Mouse (Mus musculus) lung, embryonic 14.5 days (tissue): ENCODE measurements around the gene Epn2. TPM values are rescaled to one million over a fixed set of nuclear protein-coding genes. Genes with fewer than 3 reads are reported as not detected.
"Not testable (repeated sequence)": the region's sequence is repeated elsewhere in the genome, so short reads cannot be mapped to it uniquely, and the experiment has no call there.

Experiments
- ATAC-seq: fragments of 200-750 bp; cut with Nextera tagmentation; 2 replicates; pipeline ENCODE4 v1.8.0; 2017; ENCODE audit warnings: mild to moderate bottlenecking, moderate TSS enrichment, moderate library complexity; ENCODE audit not compliant: insufficient read depth
- DNase-seq: peaks from one replicate; pipeline ENCODE4 v3.0.0-alpha.2; 2015
- H3K27ac ChIP-seq: fragments of 300-500 bp; sonication (generic); 2 replicates; pipeline ENCODE4 v1.5.1; 2014; ENCODE audit warnings: low read depth, mild to moderate bottlenecking, moderate library complexity
- H3K27me3 ChIP-seq: fragments of 300-500 bp; sonication (generic); 2 replicates; pipeline ENCODE4 v1.6.1; 2014; ENCODE audit warnings: low read length, control low read depth; ENCODE audit not compliant: insufficient read depth
- H3K36me3 ChIP-seq: fragments of 300-500 bp; sonication (generic); 2 replicates; pipeline ENCODE4 v1.6.1; 2014; ENCODE audit warnings: control low read depth; ENCODE audit not compliant: insufficient read depth
- H3K4me1 ChIP-seq: fragments of 300-500 bp; sonication (generic); 2 replicates; pipeline ENCODE4 v1.6.1; 2014; ENCODE audit warnings: antibody characterized with exemption, control low read depth; ENCODE audit not compliant: insufficient read depth
- H3K4me2 ChIP-seq: fragments of 300-500 bp; sonication (generic); 2 replicates; pipeline ENCODE4 v1.6.1; 2014; ENCODE audit warnings: mild to moderate bottlenecking
- H3K4me3 ChIP-seq: fragments of 300-500 bp; sonication (generic); 2 replicates; pipeline ENCODE4 v1.5.1; 2014; ENCODE audit warnings: low read depth, low read length
- H3K9ac ChIP-seq: fragments of 300-500 bp; sonication (generic); 2 replicates; pipeline ENCODE4 v1.6.1; 2014
- H3K9me3 ChIP-seq: fragments of 300-500 bp; sonication (generic); 2 replicates; pipeline ENCODE4 v1.6.1; 2016; ENCODE audit warnings: low read depth, low read length, control low read depth
- CTCF ChIP-seq: IDR thresholded peaks from 2 replicates; pipeline ENCODE4 v1.5.1; 2016; ENCODE audit warnings: antibody characterized with exemption, low read depth
- WGBS: fragments of 180-500 bp; shearing (Covaris S2); extraction: QIAGEN DNeasy Blood & Tissue Kit; methylation state at CpG from one replicate; pipeline ENCODE4 v1.1.7; 2014; 5-methylcytosine and 5-hydroxymethylcytosine counted together
- polyA plus RNA-seq: library from polyadenylated mRNA; unstranded; fragments of >200 nt; fragmentation: Nextera tagmentation; extraction: Ambion mirVana; gene quantifications from 2 replicates; pipeline ENCODE4 v1.2.1, GENCODE M21; 2014

Epn2 gene
- polyA plus RNA-seq, 1 experiment from 2014 or later, result 30.0 TPM

GRCm38 (mm10) chr11:61593069-61593468 lies 13.6 kb upstream of the Epn2 start:
- H3K27ac ChIP-seq, result no peak overlapping the region
- H3K4me2 ChIP-seq, result no peak overlapping the region
- H3K9me3 ChIP-seq, result no peaks in the 10 kb centered on the region
- no peak for TF ChIP-seq CTCF
- H3K4me3 ChIP-seq, result no peak overlapping the region
- DNase-seq (no peak), ATAC-seq (no peak)
- no peak overlapping the region for H3K9ac ChIP-seq
- H3K4me1 ChIP-seq, result no peaks in the 10 kb centered on the region
- H3K27me3 ChIP-seq, result no peaks in the 10 kb centered on the region
- H3K36me3 ChIP-seq, result no peaks in the 10 kb centered on the region

GRCm38 (mm10) chr11:61592061-61592460 lies 12.6 kb upstream of the Epn2 start:
- 89% methylated on average over 3 of the region's 3 CpGs for WGBS
- ATAC-seq, result no peak
- no peak overlapping the region for H3K27ac ChIP-seq
- no peaks in the 10 kb centered on the region for H3K9me3 ChIP-seq
- H3K4me2 ChIP-seq, result no peak overlapping the region
- H3K4me1 ChIP-seq, result no peaks in the 10 kb centered on the region
- no peak for TF ChIP-seq CTCF
- no peak overlapping the region for H3K4me3 ChIP-seq
- H3K9ac ChIP-seq, result no peak overlapping the region
- no peaks in the 10 kb centered on the region for H3K36me3 ChIP-seq
- no peaks in the 10 kb centered on the region for H3K27me3 ChIP-seq
- no peak for DNase-seq

DNA sequence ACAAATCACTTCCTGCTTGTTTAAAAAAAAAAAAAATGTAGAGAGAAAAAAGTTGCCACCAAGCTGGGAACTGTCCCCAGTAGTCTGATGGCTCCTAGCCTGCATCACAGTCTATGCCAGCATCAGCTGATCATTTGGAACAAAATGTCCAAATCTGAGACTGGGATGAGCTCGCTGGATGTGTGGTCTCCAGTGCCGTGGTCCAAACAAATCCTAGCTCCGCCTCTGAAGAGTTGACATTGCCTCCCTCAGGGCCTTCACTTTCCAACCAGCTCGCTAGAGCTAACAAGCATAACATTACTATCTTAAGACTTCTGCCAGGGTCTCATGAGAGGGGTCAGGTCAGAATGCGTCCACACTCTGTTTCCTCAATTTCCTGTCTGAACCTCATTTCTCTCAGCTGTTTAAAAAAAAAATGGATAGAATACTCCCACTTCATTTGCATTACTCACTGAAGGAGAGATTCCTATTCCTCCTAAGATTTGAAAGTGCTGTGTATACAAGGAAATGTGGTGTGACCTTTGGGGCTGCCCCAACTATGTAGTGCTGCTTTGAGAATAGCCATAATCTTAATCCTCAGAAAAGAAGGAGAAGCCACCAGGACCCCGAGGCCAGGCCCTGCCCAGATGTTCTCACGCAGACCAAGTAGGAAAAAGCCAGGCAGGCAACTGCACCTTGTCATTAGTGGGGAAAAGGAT lies 11.2 kb upstream of the Epn2 start:
- no peak for TF ChIP-seq CTCF
- Histone ChIP-seq H3K9me3 (no peaks in the 10 kb centered on the region), H3K4me3 (no peak overlapping the region), H3K4me1 (no peaks in the 10 kb centered on the region), H3K36me3 (no peaks in the 10 kb centered on the region), H3K4me2 (no peak overlapping the region), H3K27me3 (no peaks in the 10 kb centered on the region), H3K27ac (no peak overlapping the region), H3K9ac (no peak overlapping the region)
- ATAC-seq (no peak), DNase-seq (peak; percentile 69)
- WGBS, result 38% methylated on average over 7 of the region's 7 CpGs

DNA sequence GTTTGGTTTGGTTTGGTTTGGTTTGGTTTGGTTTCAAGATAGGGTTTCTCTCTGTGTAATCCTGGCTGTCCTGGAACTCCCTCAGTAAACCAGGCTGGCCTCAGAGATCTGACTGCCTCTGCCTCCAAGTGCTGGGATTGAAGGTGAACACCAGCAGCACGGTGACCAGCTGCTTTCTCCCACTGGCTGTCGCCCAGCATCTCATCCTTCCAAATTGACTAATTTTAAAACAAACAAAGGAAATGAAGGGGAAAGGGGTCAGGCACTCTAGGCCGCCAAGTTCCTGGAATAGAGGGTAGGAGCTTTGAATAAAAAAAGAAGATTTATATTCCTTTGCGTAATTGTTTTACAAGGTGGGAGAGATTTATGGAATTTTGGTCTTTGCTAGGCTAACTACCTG lies 5.9 kb upstream of the Epn2 start:
- no peaks in the 10 kb centered on the region for H3K27me3 ChIP-seq
- no peak for ATAC-seq
- H3K4me1 ChIP-seq, result no peaks in the 10 kb centered on the region
- H3K9ac ChIP-seq, result no peak overlapping the region
- no peak overlapping the region for H3K4me3 ChIP-seq
- H3K4me2 ChIP-seq, result no peak overlapping the region
- TF ChIP-seq CTCF, result no peak
- no peak for DNase-seq
- no peaks in the 10 kb centered on the region for H3K9me3 ChIP-seq
- WGBS, result 43% methylated on average over 4 of the region's 4 CpGs
- H3K36me3 ChIP-seq, result no peaks in the 10 kb centered on the region
- H3K27ac ChIP-seq, result no peak overlapping the region

GRCm38 (mm10) chr11:61584830-61585229 lies 5.3 kb upstream of the Epn2 start:
- no peak for DNase-seq
- Histone ChIP-seq H3K27ac (no peak overlapping the region), H3K9ac (no peak overlapping the region), H3K27me3 (no peaks in the 10 kb centered on the region), H3K9me3 (0 out of 2 replicates have a peak, but pooled peaks cover 4% of the 10 kb centered on the region), H3K4me1 (no peaks in the 10 kb centered on the region), H3K4me2 (no peak overlapping the region), H3K36me3 (no peaks in the 10 kb centered on the region), H3K4me3 (no peak overlapping the region)
- no peak for ATAC-seq
- no peak for TF ChIP-seq CTCF
- 70% methylated on average over 4 of the region's 4 CpGs for WGBS

GRCm38 (mm10) chr11:61584096-61584495 lies 4.6 kb upstream of the Epn2 start:
- H3K4me3 ChIP-seq, result no peak overlapping the region
- no peak for DNase-seq
- H3K27me3 ChIP-seq, result no peaks in the 10 kb centered on the region
- ATAC-seq, result no peak
- H3K4me1 ChIP-seq, result no peaks in the 10 kb centered on the region
- H3K9me3 ChIP-seq, result 0 out of 2 replicates have a peak, but pooled peaks cover 4% of the 10 kb centered on the region
- no peak overlapping the region for H3K27ac ChIP-seq
- 83% methylated on average over 6 of the region's 6 CpGs for WGBS
- no peak for TF ChIP-seq CTCF
- no peak overlapping the region for H3K4me2 ChIP-seq
- H3K36me3 ChIP-seq, result no peaks in the 10 kb centered on the region
- H3K9ac ChIP-seq, result no peak overlapping the region

DNA sequence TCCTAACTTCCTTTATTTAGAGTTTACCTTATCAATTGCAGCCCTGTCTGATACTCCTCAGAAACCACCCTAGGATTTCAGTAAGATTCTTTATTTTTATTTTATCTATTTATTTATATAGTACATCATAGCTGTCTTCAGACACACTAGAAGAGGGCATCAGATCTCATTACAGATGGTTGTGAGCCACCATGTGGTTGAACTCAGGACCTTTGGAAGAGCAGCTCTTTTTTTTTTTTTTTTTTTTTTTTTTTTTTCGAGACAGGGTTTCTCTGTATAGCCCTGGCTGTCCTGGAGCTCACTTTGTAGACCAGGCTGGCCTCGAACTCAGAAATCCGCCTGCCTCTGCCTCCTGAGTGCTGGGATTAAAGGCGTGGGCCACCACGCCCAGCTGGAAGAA lies 3.3 kb upstream of the Epn2 start:
- H3K9me3 ChIP-seq, H3K36me3 ChIP-seq, H3K4me1 ChIP-seq, H3K4me3 ChIP-seq, H3K27ac ChIP-seq, H3K4me2 ChIP-seq, H3K9ac ChIP-seq, H3K27me3 ChIP-seq, DNase-seq, ATAC-seq: not testable (repeated sequence)
- 95% methylated on average over 3 of the region's 5 CpGs for WGBS
